Mouse (Mus musculus) adrenal gland, postnatal 0 days (tissue): ENCODE results near the gene Paqr3. TPM values are rescaled to one million over a fixed set of nuclear protein-coding genes. Genes with fewer than 3 reads are reported as not detected.

Experiments used
- polyA plus RNA-seq: library from polyadenylated mRNA; unstranded; fragments of >200 nt; fragmentation: Nextera tagmentation; extraction: Ambion mirVana; gene quantifications from 2 replicates; pipeline ENCODE4 v1.2.1, GENCODE M21; 2015

Gene Paqr3
- 2.3 and 2.6 TPM in 2 replicates for polyA plus RNA-seq

GRCm38 (mm10) chr5:97111207-97111910 lies at the start of gene Paqr3:
Paqr3 (minus strand) TSS chr5:97111596.

Other genes with a start within 250 kb of the Paqr3 start
- 8.7 and 14.4 TPM in 2 replicates for gene Bmp2k, start 113.9 kb downstream of the Paqr3 start, polyA plus RNA-seq